16 mouse cellular contexts compared by ENCODE assay signal in the genomic region with DNA sequence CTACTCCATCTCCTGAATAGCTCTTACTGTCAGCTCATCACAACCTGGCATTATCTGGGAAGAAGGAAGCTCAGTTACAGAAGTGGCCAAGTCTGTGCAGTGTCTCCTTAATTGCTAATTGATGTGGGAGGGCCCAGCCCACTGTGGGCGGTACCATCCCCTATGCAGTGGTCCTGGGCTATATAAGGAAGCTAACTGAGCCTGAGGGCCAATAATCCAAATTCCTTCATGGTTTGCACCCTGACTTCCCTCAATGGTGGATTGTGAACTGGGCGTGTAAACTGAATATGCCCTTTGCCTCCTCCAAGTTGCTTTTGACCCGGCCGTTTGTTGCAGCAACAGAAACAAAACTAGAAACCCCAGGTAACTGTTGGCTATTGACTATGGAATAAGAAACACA. TPM values are rescaled to one million over a fixed set of nuclear protein-coding genes. Genes with fewer than 3 reads are reported as not detected.
DNase-seq lines count a peak whose midpoint lies in the region; ATAC-seq and TF ChIP-seq lines count a peak whose summit lies in the region.
"Had no signal": no experiment of that assay in that cellular context is flagged by ENCODE, and none has a peak within 500 bp of the region (broad histone marks: within the 10 kb centered on the region; RNA-seq: fewer than 3 reads in every experiment).

No protein-coding gene starts in this region.

- H3K4me3 ChIP-seq in lung, adult 2 months (replicated peaks; ENCODE audit: extremely low read depth, low read depth, low read length): no peak overlapping the region
- no peak overlapping the region for H3K4me3 ChIP-seq in forebrain, embryonic 15.5 days
- no peak overlapping the region for H3K4me3 ChIP-seq in limb, embryonic 10.5 days
- H3K4me3 ChIP-seq in neural tube, embryonic 15.5 days (replicated peaks): no peak overlapping the region
- no peak overlapping the region for H3K4me3 ChIP-seq in liver, postnatal 0 days (ENCODE audit: low read depth, low read length)
- no peak overlapping the region for H3K4me3 ChIP-seq in intestine, embryonic 15.5 days (replicated peaks)
- H3K4me3 ChIP-seq: erythroblast, embryonic 14.5 days; liver, embryonic 15.5 days had no signal

- no peak overlapping the region for H3K4me2 ChIP-seq in forebrain, embryonic 15.5 days (replicated peaks)
- H3K4me2 ChIP-seq in neural tube, embryonic 15.5 days: peak overlapping the region; percentile 50
- no peak overlapping the region for H3K4me2 ChIP-seq in liver, postnatal 0 days (ENCODE audit: low read depth, low read length)
- H3K4me2 ChIP-seq in intestine, embryonic 15.5 days (replicated peaks): no peak overlapping the region
- H3K4me2 ChIP-seq: liver, embryonic 15.5 days had no signal

- no peaks in the 10 kb centered on the region for H3K4me1 ChIP-seq in lung, adult 2 months (ENCODE audit: control insufficient read depth, insufficient read depth, low read length)
- peaks cover 11% of the 10 kb centered on the region for H3K4me1 ChIP-seq in forebrain, embryonic 15.5 days
- peaks cover 11% of the 10 kb centered on the region for H3K4me1 ChIP-seq in limb, embryonic 10.5 days
- peaks cover 6% of the 10 kb centered on the region for H3K4me1 ChIP-seq in neural tube, embryonic 15.5 days
- no peaks in the 10 kb centered on the region for H3K4me1 ChIP-seq in liver, postnatal 0 days (ENCODE audit: insufficient read depth)
- no peaks in the 10 kb centered on the region; the same call in 1 of the 2 replicates for H3K4me1 ChIP-seq in intestine, embryonic 15.5 days (replicated peaks)
- H3K4me1 ChIP-seq: liver, embryonic 15.5 days had no signal

- H3K27ac ChIP-seq in forebrain, embryonic 15.5 days (replicated peaks): peak overlapping the region; percentile 92
- no peak overlapping the region for H3K27ac ChIP-seq in limb, embryonic 10.5 days
- H3K27ac ChIP-seq in neural tube, embryonic 15.5 days (replicated peaks): peak overlapping the region; percentile 78
- H3K27ac ChIP-seq in liver, postnatal 0 days (ENCODE audit: low read depth): no peak overlapping the region
- no peak overlapping the region for H3K27ac ChIP-seq in intestine, embryonic 15.5 days
- H3K27ac ChIP-seq: liver, embryonic 15.5 days had no signal

- no peak for TF ChIP-seq CTCF in lung, adult 2 months (IDR thresholded peaks at IDR 0.05; ENCODE audit: insufficient read depth, low read length)
- TF ChIP-seq CTCF in liver, postnatal 0 days (IDR thresholded peaks at IDR 0.05; ENCODE audit: low read depth): no peak

- no peak for ATAC-seq in forebrain, embryonic 15.5 days (replicated peaks)
- no peak for ATAC-seq in neural tube, embryonic 15.5 days (ENCODE audit: low FRiP score)
- no peak for ATAC-seq in liver, postnatal 0 days
- ATAC-seq in intestine, embryonic 15.5 days: no peak

- no peaks in the 10 kb centered on the region for H3K36me3 ChIP-seq in forebrain, embryonic 15.5 days
- H3K36me3 ChIP-seq in limb, embryonic 10.5 days: no peaks in the 10 kb centered on the region
- H3K36me3 ChIP-seq in neural tube, embryonic 15.5 days: no peaks in the 10 kb centered on the region
- H3K36me3 ChIP-seq in liver, postnatal 0 days (replicated peaks; ENCODE audit: insufficient read depth, low read length): no peaks in the 10 kb centered on the region
- H3K36me3 ChIP-seq in intestine, embryonic 15.5 days: no peaks in the 10 kb centered on the region
- H3K36me3 ChIP-seq: liver, embryonic 15.5 days had no signal

- no peak overlapping the region for H3K9ac ChIP-seq in forebrain, embryonic 15.5 days (replicated peaks)
- no peak overlapping the region for H3K9ac ChIP-seq in neural tube, embryonic 15.5 days (replicated peaks)
- H3K9ac ChIP-seq in liver, postnatal 0 days (replicated peaks): no peak overlapping the region
- H3K9ac ChIP-seq in intestine, embryonic 15.5 days: no peak overlapping the region
- H3K9ac ChIP-seq: liver, embryonic 15.5 days had no signal

- no peak for TF ChIP-seq EP300 in liver, postnatal 0 days (IDR thresholded peaks at IDR 0.05; ENCODE audit: low read depth)

- TF ChIP-seq POLR2A in lung, adult 2 months (IDR thresholded peaks at IDR 0.05; ENCODE audit: borderline replicate concordance, extremely low read depth, low read depth, low read length): no peak

- no peaks in the 10 kb centered on the region for H3K9me3 ChIP-seq in forebrain, embryonic 15.5 days
- H3K9me3 ChIP-seq in limb, embryonic 10.5 days (replicated peaks): no peaks in the 10 kb centered on the region
- H3K9me3 ChIP-seq in neural tube, embryonic 15.5 days (replicated peaks): no peaks in the 10 kb centered on the region
- no peaks in the 10 kb centered on the region for H3K9me3 ChIP-seq in liver, postnatal 0 days (ENCODE audit: low read length)
- H3K9me3 ChIP-seq in intestine, embryonic 15.5 days: no peaks in the 10 kb centered on the region
- H3K9me3 ChIP-seq: liver, embryonic 15.5 days had no signal

- peak; percentile 6 for DNase-seq in lung, postnatal 10 days
- no peak for DNase-seq in lung, adult 2 months
- peak; percentile 28 for DNase-seq in limb, embryonic 10.5 days (ENCODE audit: low spot score)
- DNase-seq in liver, postnatal 0 days: no peak
- DNase-seq: adrenal gland, postnatal 10 days; gastrocnemius, postnatal 14 days; left cerebral cortex, postnatal 4 days; right cerebral cortex, adult 18-20 months; thymus, postnatal 4 days had no signal

- H3K27me3 ChIP-seq in forebrain, embryonic 15.5 days: no peaks in the 10 kb centered on the region
- no peaks in the 10 kb centered on the region for H3K27me3 ChIP-seq in limb, embryonic 10.5 days (ENCODE audit: low read depth, poor library complexity, severe bottlenecking)
- no peaks in the 10 kb centered on the region for H3K27me3 ChIP-seq in neural tube, embryonic 15.5 days (replicated peaks)
- H3K27me3 ChIP-seq in liver, postnatal 0 days (ENCODE audit: insufficient read depth, low read length): no peaks in the 10 kb centered on the region
- H3K27me3 ChIP-seq in intestine, embryonic 15.5 days (replicated peaks): no peaks in the 10 kb centered on the region
- H3K27me3 ChIP-seq: CH12.LX; liver, embryonic 15.5 days had no signal

- 89% methylated on average over 4 of the region's 4 CpGs for WGBS in lung, adult 2 months
- 74% methylated on average over 4 of the region's 4 CpGs for WGBS in forebrain, embryonic 15.5 days
- WGBS in limb, embryonic 10.5 days: 94% methylated on average over 4 of the region's 4 CpGs
- WGBS in neural tube, embryonic 15.5 days: 94% methylated on average over 4 of the region's 4 CpGs
- WGBS in liver, postnatal 0 days (ENCODE audit: insufficient replicate concordance): 90% methylated on average over 4 of the region's 4 CpGs
- 91% methylated on average over 4 of the region's 4 CpGs for WGBS in intestine, embryonic 15.5 days

RNA-seq across cellular contexts. Expression of a gene that starts 57.8 kb away (rescaled TPM):
- 0.02 TPM in 1 of 2 replicates, not detected in the other for polyA plus RNA-seq in lung, adult 2 months (2012; rRNA removed)
- polyA plus RNA-seq in forebrain, embryonic 15.5 days (2015; fragmentation: Nextera tagmentation; extraction: Ambion mirVana): 0.11 and 0.29 TPM in 2 replicates
- polyA plus RNA-seq in limb, embryonic 10.5 days (2016; fragmentation: Nextera tagmentation; extraction: Ambion mirVana): 0.05 and 0.08 TPM in 2 replicates
- polyA plus RNA-seq in neural tube, embryonic 15.5 days (2015; fragmentation: Nextera tagmentation; extraction: Ambion mirVana): 1.0 and 1.5 TPM in 2 replicates
- polyA plus RNA-seq in liver, postnatal 0 days (2015; fragmentation: Nextera tagmentation; extraction: Ambion mirVana): not detected in 2 replicates
- polyA plus RNA-seq in intestine, embryonic 15.5 days (2015; fragmentation: Nextera tagmentation; extraction: Ambion mirVana): not detected in 2 replicates
- polyA plus RNA-seq: erythroblast, embryonic 14.5 days; heart, postnatal 0 days; liver, embryonic 15.5 days had no signal

Comparison
In these comparisons a context has a peak if more than half of its experiments do, and no peak if none do; other contexts are left out.
1. DNase-seq: peak in lung, postnatal 10 days (single experiment) and limb, embryonic 10.5 days (single experiment); none in lung, adult 2 months (single experiment) and liver, postnatal 0 days (single experiment).
2. H3K27ac ChIP-seq: peak in forebrain, embryonic 15.5 days (single experiment) and neural tube, embryonic 15.5 days (single experiment); none in limb, embryonic 10.5 days (single experiment), liver, postnatal 0 days (single experiment) and intestine, embryonic 15.5 days (single experiment).